Mouse (Mus musculus): Measurements from ENCODE around the gene Cdkl3. TPM values are rescaled to one million over a fixed set of nuclear protein-coding genes. Genes with fewer than 3 reads are reported as not detected.

Cdkl3 gene
- 20.4 and 22.3 TPM in 2 replicates for polyA plus RNA-seq (2014; fragmentation: Nextera tagmentation; extraction: Ambion mirVana)

DNA sequence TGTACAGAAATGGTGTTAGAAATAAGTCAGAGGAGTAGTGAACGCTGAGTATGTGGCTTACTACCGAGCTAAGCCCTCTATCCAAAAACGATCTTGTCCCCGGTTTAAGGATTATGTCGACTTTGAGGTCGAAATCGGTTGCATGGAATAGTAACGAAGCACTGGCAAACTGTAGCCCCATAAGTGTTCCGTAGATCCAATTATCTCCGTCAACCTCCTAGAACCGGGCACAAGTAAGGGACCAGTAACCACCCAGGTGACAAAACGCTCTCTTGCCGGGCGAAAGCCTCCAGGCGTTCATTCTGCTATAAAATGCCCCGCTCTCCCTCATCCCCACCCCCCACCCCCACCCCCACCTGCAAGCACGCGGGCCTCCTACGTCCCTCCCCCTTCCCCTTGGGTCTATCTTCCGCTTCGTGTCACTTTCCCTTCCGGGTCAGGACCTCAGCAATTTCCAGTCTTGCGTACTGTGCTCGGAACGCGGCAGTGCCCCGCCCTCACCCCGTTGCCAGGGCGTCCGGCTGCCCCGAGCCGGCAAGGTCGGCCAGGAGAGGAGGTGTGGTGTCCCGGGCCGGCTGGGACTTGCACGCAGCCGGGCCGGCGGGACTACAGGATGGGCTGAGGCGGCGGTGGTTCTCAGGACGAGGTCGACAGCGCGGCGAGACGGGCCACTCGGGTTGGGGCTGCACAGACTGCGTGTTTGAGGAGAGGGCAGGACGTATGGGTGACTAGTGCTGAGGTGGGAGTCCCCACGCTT is at the start of gene Cdkl3:
Gene Cdkl3, plus strand, starts transcription at position 450 of the 757 bp plus-strand sequence.
- Histone ChIP-seq H3K4me3 (ENCODE audit: low read depth, low read length) (peak within 1 kb of the TSS; percentile 78), H3K4me2 (ENCODE audit: low read length) (peak within 1 kb of the TSS; percentile 59), H3K36me3 (ENCODE audit: control insufficient read depth, insufficient read depth, low read length) (no peaks in the 10 kb centered on the region), H3K27me3 (replicated peaks; ENCODE audit: control insufficient read depth, insufficient read depth, low read length) (no peaks in the 10 kb centered on the region), H3K9me3 (replicated peaks; ENCODE audit: control insufficient read depth, low read length) (no peaks in the 10 kb centered on the region), H3K27ac (ENCODE audit: low read depth, low read length) (peak within 1 kb of the TSS; percentile 86), H3K9ac (ENCODE audit: low read length) (peak within 1 kb of the TSS; percentile 87), H3K4me1 (ENCODE audit: control insufficient read depth, insufficient read depth, low read length) (peaks cover 17% of the 10 kb centered on the region)
- ATAC-seq = peak; percentile 79
- peak; percentile 97 for DNase-seq (ENCODE audit: low spot score)
- under 1% methylated on average over 51 of the region's 51 CpGs for WGBS

DNA sequence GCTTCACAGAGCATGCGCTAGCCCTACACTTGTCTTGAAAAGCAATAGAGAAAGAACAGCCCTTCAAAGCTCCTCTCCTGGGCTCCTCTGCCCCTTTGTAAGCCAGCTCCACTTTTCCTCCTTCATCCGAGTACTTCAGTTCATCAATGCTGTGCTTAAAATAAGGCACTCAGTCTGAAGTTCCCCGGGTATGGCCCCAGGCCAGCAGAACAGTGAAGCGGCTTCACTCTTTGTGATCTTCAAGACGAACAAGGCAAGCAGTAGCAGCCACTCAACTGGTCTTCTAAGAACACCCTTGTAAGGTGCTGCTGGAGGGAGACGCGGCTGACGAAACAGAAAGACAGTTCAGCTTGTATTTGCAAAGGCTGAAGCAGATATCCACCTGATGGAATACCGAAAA is 47.9 kb upstream of the Cdkl3 start:
- ATAC-seq (no peak), DNase-seq (ENCODE audit: low spot score) (no peak)
- Histone ChIP-seq H3K27me3 (replicated peaks; ENCODE audit: control insufficient read depth, insufficient read depth, low read length) (no peaks in the 10 kb centered on the region), H3K4me1 (ENCODE audit: control insufficient read depth, insufficient read depth, low read length) (no peaks in the 10 kb centered on the region), H3K9ac (ENCODE audit: low read length) (no peak overlapping the region), H3K4me2 (ENCODE audit: low read length) (no peak overlapping the region), H3K36me3 (ENCODE audit: control insufficient read depth, insufficient read depth, low read length) (no peaks in the 10 kb centered on the region), H3K4me3 (ENCODE audit: low read depth, low read length) (no peak overlapping the region), H3K27ac (ENCODE audit: low read depth, low read length) (no peak overlapping the region), H3K9me3 (replicated peaks; ENCODE audit: control insufficient read depth, low read length) (no peaks in the 10 kb centered on the region)
- WGBS = 76% methylated on average over 9 of the region's 9 CpGs

DNA sequence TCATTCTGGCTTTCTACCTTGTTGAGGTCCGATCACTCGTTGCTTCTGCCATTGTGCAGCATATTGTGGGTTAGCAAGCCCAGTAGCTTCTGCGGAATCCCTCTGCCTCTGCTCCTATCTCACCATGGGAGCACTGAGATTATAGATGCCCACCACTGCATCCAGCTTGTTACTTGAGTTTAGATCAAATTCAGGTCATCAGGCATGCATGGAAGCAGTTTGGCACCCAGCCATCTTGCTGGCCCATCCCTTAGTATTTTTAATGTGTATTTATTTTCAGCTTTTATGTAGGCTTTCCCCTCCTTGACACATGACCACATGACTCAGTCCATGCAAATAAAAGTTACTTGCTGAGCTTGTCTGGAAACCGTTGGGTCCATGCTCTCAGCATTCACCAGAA is 46.3 kb upstream of the Cdkl3 start:
- no peak for ATAC-seq
- 90% methylated on average over 4 of the region's 4 CpGs for WGBS

DNA sequence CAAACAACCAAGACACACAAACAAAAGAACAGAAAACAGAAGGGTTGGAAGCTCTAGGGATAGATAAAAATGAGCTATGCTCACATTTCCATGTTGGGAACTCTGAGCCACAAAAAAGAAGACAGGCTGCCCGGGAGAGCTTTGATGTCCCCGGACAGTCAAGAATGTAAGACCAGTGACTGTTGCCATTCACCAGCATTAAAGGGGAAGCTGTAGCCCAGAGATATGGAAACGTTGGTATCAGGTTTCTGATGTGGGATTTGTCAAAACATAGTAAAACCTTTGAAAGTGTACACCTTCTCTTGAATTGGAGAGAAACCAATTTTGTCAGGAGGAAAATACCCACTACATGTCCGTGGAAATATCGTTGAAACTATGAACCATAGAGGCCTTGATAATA is 44.5 kb upstream of the Cdkl3 start:
- WGBS = 90% methylated on average over 5 of the region's 5 CpGs
- Histone ChIP-seq H3K4me2 (ENCODE audit: low read length) (no peak overlapping the region), H3K27me3 (replicated peaks; ENCODE audit: control insufficient read depth, insufficient read depth, low read length) (no peaks in the 10 kb centered on the region), H3K4me1 (ENCODE audit: control insufficient read depth, insufficient read depth, low read length) (no peaks in the 10 kb centered on the region), H3K4me3 (ENCODE audit: low read depth, low read length) (no peak overlapping the region), H3K27ac (ENCODE audit: low read depth, low read length) (no peak overlapping the region), H3K36me3 (ENCODE audit: control insufficient read depth, insufficient read depth, low read length) (no peaks in the 10 kb centered on the region), H3K9me3 (replicated peaks; ENCODE audit: control insufficient read depth, low read length) (no peaks in the 10 kb centered on the region), H3K9ac (ENCODE audit: low read length) (no peak overlapping the region)
- no peak for DNase-seq (ENCODE audit: low spot score)
- no peak for ATAC-seq

More for the DNA sequence above, 46.3 kb upstream of the Cdkl3 start:
- Histone ChIP-seq H3K9me3 (replicated peaks; ENCODE audit: control insufficient read depth, low read length) (no peaks in the 10 kb centered on the region), H3K27ac (ENCODE audit: low read depth, low read length) (no peak overlapping the region), H3K27me3 (replicated peaks; ENCODE audit: control insufficient read depth, insufficient read depth, low read length) (no peaks in the 10 kb centered on the region), H3K4me1 (ENCODE audit: control insufficient read depth, insufficient read depth, low read length) (no peaks in the 10 kb centered on the region), H3K4me3 (ENCODE audit: low read depth, low read length) (no peak overlapping the region), H3K4me2 (ENCODE audit: low read length) (no peak overlapping the region), H3K9ac (ENCODE audit: low read length) (no peak overlapping the region), H3K36me3 (ENCODE audit: control insufficient read depth, insufficient read depth, low read length) (no peaks in the 10 kb centered on the region)
- no peak for DNase-seq (ENCODE audit: low spot score)

DNA sequence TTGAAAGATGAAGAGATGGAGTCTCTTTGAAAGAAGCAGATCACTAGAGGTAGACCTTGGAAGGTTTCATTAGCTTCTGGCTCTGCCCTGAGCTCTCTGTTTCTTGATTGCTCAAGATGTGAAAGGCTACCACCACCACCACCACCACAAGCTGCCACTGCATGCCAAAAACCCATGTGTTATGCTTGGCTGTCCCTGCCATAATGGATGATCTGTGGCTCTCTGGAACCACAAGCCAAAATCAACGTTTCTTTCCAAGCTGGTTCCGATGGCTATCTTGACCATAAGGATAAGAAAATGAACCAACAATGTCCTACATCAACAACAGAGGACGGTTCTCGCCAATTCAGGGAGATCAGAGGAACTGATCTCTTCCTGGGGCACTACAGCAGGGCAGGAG is 44.0 kb upstream of the Cdkl3 start:
- DNase-seq (ENCODE audit: low spot score) = no peak
- H3K27me3 ChIP-seq (replicated peaks; ENCODE audit: control insufficient read depth, insufficient read depth, low read length) = no peaks in the 10 kb centered on the region

DNA sequence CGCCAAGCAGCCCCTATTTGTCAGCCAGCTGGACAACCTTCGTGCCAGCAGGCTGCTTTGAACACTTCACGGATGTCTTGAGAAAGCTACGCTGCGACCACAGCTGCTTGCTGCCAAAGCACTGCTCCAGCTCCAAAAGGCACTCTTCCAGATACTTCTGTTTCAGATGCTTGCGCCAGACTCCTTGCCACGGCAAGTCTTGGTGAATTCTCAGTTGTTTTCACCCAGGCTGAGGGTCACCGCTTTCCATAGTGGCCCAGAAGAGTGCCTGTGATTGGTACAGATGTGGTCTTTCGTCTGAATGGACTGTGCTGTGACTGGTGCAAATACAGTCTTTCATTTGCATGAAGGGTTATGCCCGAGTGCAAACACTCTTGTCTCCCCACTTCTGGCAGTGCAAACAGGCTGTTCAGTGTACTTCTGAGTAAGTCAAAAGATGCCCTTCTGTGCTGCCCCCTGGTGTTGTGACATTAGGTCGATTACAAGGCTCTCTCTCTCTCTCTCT is 43.0 kb upstream of the Cdkl3 start:
- DNase-seq (ENCODE audit: low spot score) (peak; percentile 38), ATAC-seq (no peak)
- Histone ChIP-seq H3K4me2 (ENCODE audit: low read length) (no peak overlapping the region), H3K9me3 (replicated peaks; ENCODE audit: control insufficient read depth, low read length) (no peaks in the 10 kb centered on the region), H3K27me3 (replicated peaks; ENCODE audit: control insufficient read depth, insufficient read depth, low read length) (no peaks in the 10 kb centered on the region), H3K36me3 (ENCODE audit: control insufficient read depth, insufficient read depth, low read length) (no peaks in the 10 kb centered on the region), H3K4me3 (ENCODE audit: low read depth, low read length) (no peak overlapping the region), H3K27ac (ENCODE audit: low read depth, low read length) (no peak overlapping the region), H3K9ac (ENCODE audit: low read length) (no peak overlapping the region), H3K4me1 (ENCODE audit: control insufficient read depth, insufficient read depth, low read length) (no peaks in the 10 kb centered on the region)
- WGBS = 57% methylated on average over 11 of the region's 11 CpGs

More for the DNA sequence above, 44.0 kb upstream of the Cdkl3 start:
- no peak overlapping the region for H3K4me2 ChIP-seq (ENCODE audit: low read length)
- H3K27ac ChIP-seq (ENCODE audit: low read depth, low read length) = no peak overlapping the region
- H3K9me3 ChIP-seq (replicated peaks; ENCODE audit: control insufficient read depth, low read length) = no peaks in the 10 kb centered on the region
- H3K36me3 ChIP-seq (ENCODE audit: control insufficient read depth, insufficient read depth, low read length) = no peaks in the 10 kb centered on the region
- ATAC-seq = no peak
- H3K4me3 ChIP-seq (ENCODE audit: low read depth, low read length) = no peak overlapping the region
- WGBS = 96% methylated on average over 4 of the region's 4 CpGs
- no peak overlapping the region for H3K9ac ChIP-seq (ENCODE audit: low read length)
- H3K4me1 ChIP-seq (ENCODE audit: control insufficient read depth, insufficient read depth, low read length) = no peaks in the 10 kb centered on the region

DNA sequence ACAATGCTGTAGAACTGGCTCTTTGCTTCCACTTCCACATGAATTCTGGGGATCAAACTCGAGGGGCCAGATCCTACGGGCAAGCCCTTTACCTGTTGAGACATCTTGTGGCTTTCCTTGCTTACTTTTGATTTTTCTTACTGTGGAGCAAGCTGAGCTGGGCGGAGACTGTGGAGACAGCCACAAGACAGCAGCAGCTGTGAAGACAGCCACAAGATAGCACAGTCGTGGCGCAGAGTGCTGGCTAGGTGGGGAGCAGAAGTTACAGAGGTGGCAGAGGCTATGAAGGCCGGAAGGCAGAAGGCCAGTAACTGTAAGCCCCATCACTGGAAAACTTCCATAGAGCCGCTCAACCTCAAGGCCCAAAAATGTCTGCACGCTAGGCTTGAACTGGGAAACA is 42.3 kb upstream of the Cdkl3 start:
- 91% methylated on average over 8 of the region's 8 CpGs for WGBS
- H3K4me2 ChIP-seq (ENCODE audit: low read length) = no peak overlapping the region
- no peak overlapping the region for H3K4me3 ChIP-seq (ENCODE audit: low read depth, low read length)
- no peak overlapping the region for H3K27ac ChIP-seq (ENCODE audit: low read depth, low read length)
- ATAC-seq = no peak
- DNase-seq (ENCODE audit: low spot score) = no peak
- H3K36me3 ChIP-seq (ENCODE audit: control insufficient read depth, insufficient read depth, low read length) = no peaks in the 10 kb centered on the region
- H3K9me3 ChIP-seq (replicated peaks; ENCODE audit: control insufficient read depth, low read length) = no peaks in the 10 kb centered on the region
- H3K4me1 ChIP-seq (ENCODE audit: control insufficient read depth, insufficient read depth, low read length) = no peaks in the 10 kb centered on the region
- no peak overlapping the region for H3K9ac ChIP-seq (ENCODE audit: low read length)
- no peaks in the 10 kb centered on the region for H3K27me3 ChIP-seq (replicated peaks; ENCODE audit: control insufficient read depth, insufficient read depth, low read length)

DNA sequence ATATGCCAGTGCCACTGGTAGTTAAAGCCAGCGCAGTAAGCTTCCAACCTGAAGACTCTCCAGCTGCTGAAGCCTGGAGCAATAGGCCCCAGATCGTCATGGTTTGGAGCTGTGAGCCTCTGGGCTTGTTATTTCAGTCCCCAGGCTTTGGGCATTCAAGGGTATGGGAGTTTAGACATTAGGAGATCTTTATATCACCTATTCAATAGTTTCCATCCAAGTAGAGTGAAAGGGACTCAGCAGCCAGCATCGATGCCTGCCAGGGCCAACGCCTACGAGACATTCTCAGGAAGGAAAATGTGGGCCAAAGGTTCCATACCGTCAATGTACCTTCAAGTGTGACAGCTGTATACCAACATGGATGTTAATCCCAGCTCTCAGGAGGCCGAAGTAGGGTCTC is 41.7 kb upstream of the Cdkl3 start:
- no peak overlapping the region for H3K4me3 ChIP-seq (ENCODE audit: low read depth, low read length)
- H3K4me2 ChIP-seq (ENCODE audit: low read length) = no peak overlapping the region
- DNase-seq (ENCODE audit: low spot score) (no peak), ATAC-seq (no peak)
- H3K4me1 ChIP-seq (ENCODE audit: control insufficient read depth, insufficient read depth, low read length) = no peaks in the 10 kb centered on the region
- no peaks in the 10 kb centered on the region for H3K27me3 ChIP-seq (replicated peaks; ENCODE audit: control insufficient read depth, insufficient read depth, low read length)
- WGBS = 90% methylated on average over 7 of the region's 7 CpGs
- H3K36me3 ChIP-seq (ENCODE audit: control insufficient read depth, insufficient read depth, low read length) = no peaks in the 10 kb centered on the region
- no peaks in the 10 kb centered on the region for H3K9me3 ChIP-seq (replicated peaks; ENCODE audit: control insufficient read depth, low read length)
- H3K27ac ChIP-seq (ENCODE audit: low read depth, low read length) = no peak overlapping the region
- no peak overlapping the region for H3K9ac ChIP-seq (ENCODE audit: low read length)

DNA sequence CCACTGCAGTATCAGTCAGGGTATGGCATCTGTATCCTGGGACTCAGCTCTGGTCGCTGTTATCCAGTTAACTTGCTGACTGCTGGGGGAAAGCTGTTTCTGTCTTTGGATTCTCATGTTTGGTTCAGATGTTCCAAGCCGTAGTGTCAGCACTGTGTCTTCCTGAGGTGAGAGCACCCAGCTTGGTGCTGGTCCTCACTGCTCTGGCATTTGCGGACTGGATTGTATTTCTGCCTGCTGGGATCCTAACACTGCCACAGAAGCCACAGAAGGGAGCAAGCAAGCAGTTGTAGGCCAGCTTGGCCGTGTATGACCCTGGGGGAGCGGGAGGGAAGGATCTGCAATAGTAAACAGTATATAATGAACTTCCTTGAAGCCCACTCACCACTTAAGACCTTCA is 37.4 kb upstream of the Cdkl3 start:
- Histone ChIP-seq H3K4me1 (ENCODE audit: control insufficient read depth, insufficient read depth, low read length) (peaks cover 4% of the 10 kb centered on the region; the same call in 1 of the 2 replicates), H3K4me2 (ENCODE audit: low read length) (no peak overlapping the region), H3K27ac (ENCODE audit: low read depth, low read length) (no peak overlapping the region), H3K9ac (ENCODE audit: low read length) (no peak overlapping the region), H3K4me3 (ENCODE audit: low read depth, low read length) (no peak overlapping the region), H3K9me3 (replicated peaks; ENCODE audit: control insufficient read depth, low read length) (no peaks in the 10 kb centered on the region), H3K36me3 (ENCODE audit: control insufficient read depth, insufficient read depth, low read length) (peaks cover 22% of the 10 kb centered on the region), H3K27me3 (replicated peaks; ENCODE audit: control insufficient read depth, insufficient read depth, low read length) (no peaks in the 10 kb centered on the region)
- DNase-seq (ENCODE audit: low spot score) (no peak), ATAC-seq (no peak)
- 89% methylated on average over 5 of the region's 5 CpGs for WGBS
